Mouse (Mus musculus) kidney, postnatal 14 days (tissue): ENCODE measurements at regions not wholly inside any gene's neighbourhood (a gene's known extent, or its start where the extent isn't known, plus 50 kb on each side); places are given as distances from the start of the nearest gene placed in this dataset.

Experiments used
- DNase-seq: peaks from one replicate; pipeline ENCODE4 v3.0.0; 2022; ENCODE audit warnings: mixed read lengths

GRCm38 (mm10) chr17:80825971-80826730, 97.9 kb upstream of the Map4k3 start:
- peak; percentile 55 for DNase-seq

- peak; percentile 76 for DNase-seq
Observed at GRCm38 (mm10) chr17:80825518-80825901, 97.2 kb upstream of the Map4k3 start.

GRCm38 (mm10) chr17:80824826-80825517, 96.7 kb upstream of the Map4k3 start:
- no peak for DNase-seq

DNA sequence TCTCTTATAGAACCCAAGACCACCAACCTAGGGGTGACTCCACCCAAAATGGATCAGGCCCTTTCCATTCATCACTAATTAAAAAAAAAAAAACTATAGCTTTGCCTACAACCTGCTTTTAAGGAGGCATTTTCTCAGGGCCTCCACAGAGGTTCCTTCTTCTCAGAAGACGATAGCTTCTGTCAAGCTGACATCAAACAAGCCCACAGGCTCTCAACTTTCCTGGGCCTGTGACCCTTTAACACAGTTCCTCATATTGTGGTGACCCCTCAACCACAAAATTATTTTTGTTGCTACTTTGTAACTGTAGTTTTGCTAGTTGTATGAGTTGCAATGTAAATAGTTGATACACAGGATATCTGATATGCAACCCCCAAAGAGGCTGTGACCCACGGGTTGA, 96.0 kb upstream of the Map4k3 start:
- DNase-seq: no peak

DNA sequence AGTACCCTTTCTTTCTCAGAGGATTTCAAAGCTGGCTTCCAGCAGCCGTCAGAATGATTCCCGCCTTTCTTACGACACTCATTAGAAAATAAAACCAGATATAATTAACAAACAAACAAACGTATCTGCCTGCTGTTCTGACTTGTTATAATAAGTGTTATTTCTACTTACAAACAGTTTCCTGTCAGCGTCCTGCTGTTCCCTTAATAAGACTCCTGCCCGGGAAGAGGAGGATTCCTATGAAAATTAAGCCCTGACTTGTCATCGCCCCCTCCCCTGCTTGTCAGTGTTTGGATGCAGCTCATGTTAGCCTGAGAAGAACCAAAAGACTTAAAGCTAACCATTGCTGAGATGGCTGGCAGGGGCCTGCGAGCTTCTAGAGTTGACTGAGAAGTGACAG, 92.6 kb upstream of the Map4k3 start:
- DNase-seq: no peak

DNA sequence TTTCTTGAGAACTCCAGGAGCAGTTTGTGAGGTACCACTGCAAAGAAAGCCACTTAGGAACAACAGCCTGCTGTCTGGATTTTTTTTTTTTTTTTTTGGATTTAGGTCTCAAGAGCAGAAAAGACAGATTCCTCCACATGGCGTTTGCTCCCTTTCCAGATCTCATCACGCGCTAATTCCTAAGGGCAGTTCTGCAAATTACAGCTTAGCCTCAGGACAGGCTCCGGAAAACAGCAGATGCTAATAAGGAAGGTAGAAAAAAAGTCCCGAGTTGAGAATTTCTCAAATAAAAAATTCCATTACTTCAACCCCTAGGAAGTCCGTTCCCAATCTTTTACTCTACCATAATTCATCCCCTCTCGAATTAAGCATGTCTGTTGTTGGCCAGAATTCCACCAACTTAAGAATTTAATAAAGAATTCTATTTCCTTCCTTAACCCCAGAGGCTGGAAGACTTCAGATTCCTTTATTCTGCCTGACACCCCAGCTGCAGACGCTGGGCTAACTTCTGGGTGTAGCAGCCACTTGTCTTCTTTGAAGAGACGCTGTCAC, 90.3 kb upstream of the Map4k3 start:
- DNase-seq: peak; percentile 37

DNA sequence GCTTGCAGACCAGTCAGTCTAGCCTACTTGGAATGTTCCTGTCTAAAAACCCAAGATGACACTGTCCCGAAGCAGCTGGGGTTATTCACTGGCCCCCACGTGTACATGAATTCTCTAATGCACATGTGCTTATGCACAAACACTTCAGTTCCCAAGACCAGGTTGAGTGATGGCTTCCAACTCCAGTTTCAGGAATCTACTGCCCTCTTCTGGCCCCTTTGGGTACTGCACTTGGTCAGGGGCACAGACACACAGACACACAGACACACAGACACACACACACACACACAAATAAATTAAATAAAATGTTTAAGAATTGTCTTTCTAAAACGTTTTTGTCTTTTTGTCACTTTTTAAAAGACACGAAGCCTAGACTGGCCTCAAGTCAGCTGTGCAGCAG, 87.5 kb upstream of the Map4k3 start:
- DNase-seq: no peak

DNA sequence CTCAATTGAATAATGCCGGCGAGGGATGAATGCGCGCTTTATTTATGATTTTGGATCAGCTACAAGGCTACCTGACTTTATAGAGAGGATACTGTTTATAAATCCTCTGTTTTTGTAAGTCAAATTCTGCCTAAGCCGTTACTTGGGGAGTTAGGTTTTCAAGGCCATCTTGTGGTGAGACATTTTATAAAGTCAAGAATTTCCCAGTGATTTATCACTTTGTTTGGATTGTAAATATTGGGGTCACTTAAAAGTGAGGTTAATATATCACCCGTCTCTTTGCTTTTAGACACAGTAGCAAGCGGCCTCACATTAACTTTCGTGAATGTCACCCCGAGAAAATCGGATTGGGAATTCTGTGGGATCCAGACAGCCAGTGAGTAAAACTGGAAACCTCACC, 84.9 kb upstream of the Map4k3 start:
- no peak for DNase-seq

- no peak for DNase-seq
Observed at GRCm38 (mm10) chr17:80809275-80809674, 81.0 kb upstream of the Map4k3 start.

GRCm38 (mm10) chr17:80808069-80808468, 79.8 kb upstream of the Map4k3 start:
- peak; percentile 63 for DNase-seq

DNA sequence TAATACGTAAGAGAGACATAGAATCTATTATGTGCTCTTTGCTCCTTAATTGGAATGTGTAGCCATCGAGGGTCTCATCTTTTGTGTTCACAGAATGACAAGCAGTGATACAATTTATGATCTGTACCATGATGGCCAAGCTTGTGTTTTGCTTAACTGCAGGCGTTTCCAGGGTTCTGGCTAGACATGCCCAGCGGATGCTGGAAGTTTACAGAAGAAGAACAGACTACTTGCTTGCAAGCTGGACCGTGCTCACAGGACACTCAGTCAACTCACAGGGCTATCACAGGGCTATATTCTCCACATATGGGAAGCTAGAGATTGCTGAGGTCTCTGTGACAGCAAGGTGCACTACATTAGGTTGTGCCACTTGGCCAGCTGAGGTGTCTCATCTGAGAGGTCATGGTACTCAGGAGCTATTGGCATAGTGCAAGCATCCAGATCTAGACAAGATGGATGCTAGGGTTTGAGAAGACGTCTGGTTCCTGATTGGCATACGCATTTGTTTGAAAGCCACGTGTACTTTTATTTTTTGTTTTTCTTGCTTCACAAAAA, 75.2 kb upstream of the Map4k3 start:
- DNase-seq: no peak

DNA sequence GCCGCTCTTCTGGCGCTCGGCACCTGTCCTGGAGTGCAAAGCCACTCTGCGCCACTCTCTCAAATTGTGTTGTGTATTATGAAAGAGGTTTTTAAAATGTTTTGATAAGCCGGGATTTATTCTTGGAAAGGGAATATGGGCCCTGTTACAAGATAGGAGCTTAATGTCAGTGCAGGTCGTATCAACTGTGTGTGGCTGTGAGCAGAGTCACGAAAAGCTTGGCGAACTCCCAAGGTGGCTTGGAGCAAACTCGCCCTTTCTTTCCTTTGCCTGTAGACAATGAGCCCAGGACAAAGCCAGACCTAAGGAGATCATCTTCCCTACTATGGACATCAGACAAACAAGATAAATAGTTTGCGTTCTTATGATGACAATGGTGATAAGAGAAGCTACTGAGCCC, 74.3 kb upstream of the Map4k3 start:
- no peak for DNase-seq

DNA sequence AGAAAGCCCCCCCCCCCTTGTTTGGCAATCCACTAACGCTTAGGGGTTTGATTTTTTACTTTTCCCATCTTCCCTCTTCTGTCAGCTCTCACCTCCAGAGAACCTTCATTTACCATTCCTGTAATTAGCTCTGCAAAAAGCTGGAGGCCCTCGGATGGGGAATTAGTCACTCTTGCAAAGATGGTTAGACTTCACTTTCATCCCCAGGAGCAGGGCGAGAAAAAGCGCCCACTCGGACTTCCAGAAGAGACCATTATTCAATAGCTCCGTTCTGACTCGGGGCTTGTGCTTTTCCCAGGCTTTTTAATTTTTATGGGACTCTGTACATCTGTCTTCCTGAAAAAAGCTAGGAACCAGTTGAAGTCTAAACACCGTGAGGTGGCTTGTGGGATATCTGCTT, 73.7 kb upstream of the Map4k3 start:
- no peak for DNase-seq

DNA sequence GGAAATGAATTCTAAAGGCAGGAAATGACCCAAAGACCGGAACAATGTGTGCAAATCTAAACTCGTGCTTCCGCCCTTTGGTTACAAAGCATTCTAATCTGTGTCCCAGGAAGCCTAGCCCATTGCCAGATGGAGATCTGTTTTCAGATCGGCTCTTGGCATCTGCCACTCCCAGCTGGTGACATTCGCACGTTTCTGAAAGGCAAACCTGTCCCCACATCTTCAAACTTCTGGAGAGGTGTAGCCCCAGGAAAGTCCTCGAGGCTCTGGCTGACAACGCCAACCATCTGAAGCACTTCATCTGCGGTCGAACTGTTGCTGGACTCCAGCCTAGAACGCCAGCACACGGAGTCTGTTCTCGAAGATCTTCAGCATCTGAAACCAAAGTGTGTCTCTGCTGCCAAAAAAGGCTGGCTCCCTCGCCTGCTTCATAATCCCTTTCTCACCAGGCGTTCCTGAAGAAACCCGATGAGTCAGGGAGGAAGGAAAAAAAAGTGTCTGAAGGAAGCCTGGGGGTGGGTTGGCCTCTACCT, 73.2 kb upstream of the Map4k3 start:
- peak; percentile 60 for DNase-seq

DNA sequence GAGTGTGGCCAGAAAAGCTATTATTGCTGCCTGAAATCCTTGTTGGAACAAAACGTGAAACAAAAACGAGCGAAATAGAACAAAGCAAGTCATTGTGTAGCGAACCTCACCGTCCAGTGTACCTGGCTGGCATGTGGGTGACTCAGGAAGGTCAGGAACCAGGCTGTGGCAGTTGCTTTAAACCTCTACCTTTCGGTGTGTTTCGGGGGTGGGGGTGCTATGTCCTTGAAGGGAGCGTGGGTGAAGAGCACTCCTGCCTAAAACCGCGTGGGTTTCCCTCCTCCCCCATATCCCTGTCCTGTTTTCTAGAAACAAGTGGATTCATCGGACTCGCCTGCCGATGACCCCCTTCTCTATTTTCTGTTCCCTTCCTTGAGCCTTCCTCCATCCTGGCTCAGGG, 72.6 kb upstream of the Map4k3 start:
- DNase-seq: no peak

DNA sequence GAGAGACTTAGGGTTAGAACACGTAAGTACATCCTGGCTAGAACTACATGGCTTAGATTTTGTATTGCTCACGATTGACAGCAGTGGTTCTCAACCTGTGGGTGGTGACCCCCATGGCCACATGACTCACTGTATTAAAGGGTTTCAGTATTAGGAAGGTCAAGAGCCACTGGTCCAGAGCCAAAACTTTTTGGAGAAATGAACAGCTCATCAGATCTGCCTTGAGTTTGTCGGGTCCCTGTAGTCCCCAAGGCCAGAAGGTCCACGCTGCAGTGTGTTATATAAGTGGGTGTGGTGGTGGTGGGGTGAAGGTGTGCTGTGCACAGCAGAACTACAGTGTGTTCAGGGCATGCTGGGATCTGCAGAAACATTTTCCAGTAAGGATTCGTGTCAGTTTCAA, 72.2 kb upstream of the Map4k3 start:
- DNase-seq: no peak

DNA sequence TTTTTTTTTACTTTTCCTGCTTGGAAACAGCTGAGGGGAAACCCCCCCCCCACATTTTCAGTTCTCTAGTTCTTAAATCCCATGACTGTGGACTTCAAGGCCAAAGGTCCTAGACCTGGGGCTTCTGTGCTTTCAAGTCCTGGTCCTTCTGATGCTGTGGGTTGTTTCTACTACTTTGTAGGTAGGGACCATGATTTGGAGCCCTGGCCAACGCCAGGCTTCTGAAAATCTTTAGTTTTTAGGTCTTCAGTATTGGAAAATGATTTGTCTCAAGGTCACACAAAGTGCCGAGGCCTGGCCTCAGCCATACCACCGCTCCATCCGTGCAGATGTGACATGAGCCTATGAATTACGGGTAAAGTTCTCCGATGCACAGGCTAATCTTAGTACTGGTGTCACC, 70.8 kb upstream of the Map4k3 start:
- DNase-seq: no peak

DNA sequence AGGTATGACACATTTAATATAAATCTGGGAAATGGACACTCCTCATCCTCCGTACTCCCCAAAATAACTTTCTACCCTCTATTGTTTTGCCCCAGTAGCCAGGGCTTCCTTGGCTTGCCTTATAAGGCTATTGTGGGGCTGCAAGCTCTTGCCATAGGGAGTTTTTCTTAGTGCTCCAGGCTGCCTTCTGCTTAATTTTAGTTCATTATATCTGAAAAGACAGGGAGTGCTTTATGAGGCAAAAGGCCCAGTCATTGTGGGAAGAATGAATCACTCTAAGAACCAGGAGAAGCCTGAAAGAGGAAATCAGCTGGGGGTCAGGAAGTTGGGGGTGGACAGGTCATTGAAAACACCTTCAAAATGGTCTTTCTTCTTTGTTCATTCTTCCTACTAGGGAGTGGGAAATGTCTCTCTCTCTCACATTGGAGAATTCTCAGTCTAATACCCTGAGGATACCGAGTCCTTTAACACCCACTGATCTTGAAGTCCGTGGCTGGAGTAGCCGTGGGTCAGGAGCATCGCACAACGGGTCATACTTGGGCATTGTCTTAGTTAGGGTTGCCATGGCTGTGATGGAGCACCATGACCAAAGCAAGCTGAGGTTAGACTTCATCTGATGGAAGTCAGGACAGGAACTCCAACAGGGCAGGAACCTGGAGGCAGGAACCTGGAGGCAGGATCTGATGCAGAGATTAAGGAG, 70.1 kb upstream of the Map4k3 start:
- no peak for DNase-seq

DNA sequence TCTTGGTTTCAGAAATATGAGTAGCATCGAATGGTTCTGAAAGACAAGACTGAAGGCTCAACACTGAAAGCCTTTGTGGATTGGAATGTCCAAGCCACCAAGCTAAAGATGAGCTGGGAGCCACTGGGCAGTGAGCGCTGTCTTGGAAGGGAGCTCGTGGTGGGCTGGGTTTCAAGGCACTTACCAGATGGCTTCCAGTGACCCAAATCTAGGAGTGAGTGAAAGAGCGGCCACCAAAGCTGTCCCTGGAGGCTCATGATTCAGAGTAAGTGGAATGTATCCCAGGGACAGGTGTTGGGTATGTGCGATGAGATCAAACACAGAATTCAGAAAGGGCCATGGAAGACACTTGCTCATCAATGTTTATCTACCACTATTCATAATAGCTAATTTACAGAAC, 68.5 kb upstream of the Map4k3 start:
- DNase-seq: no peak

DNA sequence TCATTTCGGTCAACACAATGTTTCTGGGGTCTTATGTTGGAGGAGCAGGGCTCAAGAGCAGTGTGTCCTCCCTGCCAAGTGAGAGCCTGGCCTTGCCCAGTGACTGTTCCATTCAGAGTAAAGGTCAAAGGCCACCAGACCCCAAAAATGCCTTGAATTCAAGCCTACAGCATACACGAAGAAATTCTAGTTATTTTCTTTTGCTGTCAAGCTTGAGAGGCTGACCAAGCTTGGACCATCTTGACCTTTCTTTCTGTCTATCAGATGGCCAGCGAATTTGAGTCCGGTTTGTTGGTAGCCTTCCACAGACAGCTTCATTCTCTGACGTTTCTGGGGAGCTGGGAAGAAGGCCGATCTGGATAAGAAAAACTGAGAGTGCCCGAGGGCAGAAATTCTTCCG, 68.1 kb upstream of the Map4k3 start:
- no peak for DNase-seq

DNA sequence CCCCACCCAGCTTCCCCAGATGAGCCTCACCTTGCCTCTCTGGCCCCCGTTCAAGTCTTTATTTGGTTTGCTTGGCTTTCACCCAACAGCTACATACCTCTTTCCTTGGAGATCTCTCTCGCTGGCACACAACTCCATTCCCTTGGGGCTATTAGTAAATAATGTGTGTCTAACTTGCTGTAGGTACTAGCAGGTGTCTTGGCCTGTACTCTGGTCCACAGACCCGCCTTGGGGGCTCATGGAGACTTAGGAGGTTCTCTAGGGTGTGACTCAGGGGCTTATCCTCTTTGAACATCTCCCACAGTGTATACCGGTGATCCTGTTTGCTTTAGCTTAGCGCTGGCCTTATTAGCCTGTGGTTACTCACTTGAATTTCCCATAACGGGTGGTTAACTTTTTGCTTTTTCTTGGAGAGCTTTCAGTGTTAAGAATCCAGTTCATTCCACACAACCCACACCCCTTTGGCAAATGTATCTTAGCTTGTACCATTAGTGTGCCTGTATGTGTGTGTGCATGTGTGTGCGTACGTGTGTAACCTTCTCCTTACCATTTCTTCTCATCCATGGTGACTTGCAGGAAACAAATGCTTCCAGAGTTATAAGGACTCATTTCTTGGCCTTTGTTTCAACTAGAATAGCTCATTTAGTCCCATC, 67.3 kb upstream of the Map4k3 start:
- DNase-seq: no peak

GRCm38 (mm10) chr17:80792605-80793004, 64.3 kb upstream of the Map4k3 start:
- no peak for DNase-seq

DNA sequence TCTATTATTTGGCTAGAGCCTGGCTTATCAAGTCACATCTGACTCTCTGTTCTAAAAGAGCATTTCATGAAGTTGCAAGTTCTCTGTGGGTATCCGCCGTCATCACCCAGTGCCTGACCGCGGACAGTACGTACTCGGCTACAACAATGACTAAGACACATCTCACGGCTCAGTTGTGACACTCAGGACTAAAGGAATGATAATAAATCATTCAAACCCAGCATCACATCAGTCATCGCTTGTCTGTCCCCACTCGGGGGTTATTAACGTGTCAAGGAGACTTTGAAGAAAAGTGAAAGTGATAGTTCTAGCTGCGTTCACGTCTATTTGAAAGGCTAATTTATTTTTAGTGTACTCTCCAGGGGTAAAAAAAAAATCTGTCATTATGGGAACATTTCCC, 61.4 kb upstream of the Map4k3 start:
- DNase-seq: no peak
